Mouse (Mus musculus): Measurements from ENCODE around the gene Ace2.
A peak's percentile ranks its signal among the peaks of the same experiment; 100 is the strongest.

The Ace2 gene

DNA sequence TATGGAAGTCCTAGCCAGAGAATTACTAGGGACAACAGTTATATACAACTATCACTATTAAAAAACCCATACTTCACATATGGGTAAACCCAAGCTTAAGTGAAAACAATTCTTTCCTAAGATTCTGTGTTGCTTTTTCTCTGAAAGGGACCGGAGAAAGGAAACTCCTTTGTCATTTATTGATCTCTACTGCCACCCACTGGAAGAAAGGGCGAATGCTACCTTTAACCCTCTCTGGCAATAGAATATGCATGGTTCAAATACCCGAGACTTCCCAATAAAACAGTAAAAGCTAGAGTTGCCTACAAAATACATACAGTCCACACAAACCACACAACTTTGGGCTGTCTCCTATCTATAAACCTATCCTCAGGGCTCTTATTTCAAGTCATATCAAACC lies 40.6 kb downstream of the Ace2 start:
- peak; percentile 52 for DNase-seq (ENCODE audit: low read depth, low spot score)

DNA sequence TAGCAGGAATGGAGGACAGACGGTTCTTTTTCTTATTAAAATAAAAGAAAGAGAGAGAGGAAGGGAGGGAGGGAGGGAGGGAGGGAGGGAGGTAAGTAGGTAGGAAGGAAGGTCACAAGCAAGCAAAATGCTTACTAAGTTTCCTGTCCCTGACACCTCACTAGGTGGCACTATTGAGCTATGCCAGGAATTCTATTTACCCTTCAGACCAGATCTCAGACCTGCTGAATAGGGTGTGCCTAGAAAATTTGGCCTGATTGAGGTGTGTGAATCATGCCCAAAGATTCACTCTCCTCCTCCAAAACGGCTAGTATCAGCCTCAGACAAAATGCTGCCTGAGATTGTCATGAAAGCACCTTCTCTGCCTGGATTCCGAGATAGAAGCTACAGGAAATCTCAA lies 44.7 kb downstream of the Ace2 start:
- peak; percentile 71 for DNase-seq (ENCODE audit: low read depth, low spot score)

DNA sequence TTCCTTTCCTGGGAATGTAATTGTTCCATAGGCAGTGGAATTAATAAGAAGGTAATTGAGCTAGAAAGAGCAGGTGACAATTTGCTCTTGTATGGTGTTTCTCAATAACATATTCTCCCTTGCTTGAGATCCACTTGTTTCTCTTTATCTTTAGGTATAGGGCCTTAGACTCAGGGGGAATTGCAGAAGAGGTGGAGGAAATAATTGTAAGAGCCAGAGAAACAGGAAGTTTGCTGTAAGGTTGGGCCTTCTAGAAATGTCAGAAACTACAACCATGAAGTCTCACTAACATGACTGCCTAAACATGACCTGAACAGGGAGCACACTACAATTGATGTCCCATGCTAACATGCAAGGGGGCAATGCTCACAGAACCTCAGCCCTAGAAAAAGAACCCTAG lies 50.7 kb downstream of the Ace2 start:
- DNase-seq (ENCODE audit: low read depth, low spot score) = no peak

DNA sequence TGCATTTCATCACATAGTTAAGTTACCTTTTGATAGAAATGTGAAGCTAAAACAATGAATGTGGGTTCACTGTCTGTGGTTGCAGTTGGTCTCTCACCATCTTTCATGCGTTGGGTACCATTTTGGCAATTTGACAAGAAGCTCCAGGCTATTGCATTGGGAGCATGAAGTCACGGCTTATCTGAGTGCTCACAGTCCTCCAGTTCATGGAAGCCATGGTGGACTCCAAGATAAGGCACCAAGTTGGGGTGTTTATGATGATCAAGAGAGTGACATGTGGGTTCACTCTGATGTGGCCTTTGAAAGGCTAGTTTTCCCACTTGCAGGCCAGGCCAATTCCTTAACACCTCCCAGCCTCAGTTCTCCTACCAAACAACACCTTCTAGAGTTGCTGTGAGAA lies 58.5 kb downstream of the Ace2 start:
- no peak for DNase-seq (ENCODE audit: low read depth, low spot score)

DNA sequence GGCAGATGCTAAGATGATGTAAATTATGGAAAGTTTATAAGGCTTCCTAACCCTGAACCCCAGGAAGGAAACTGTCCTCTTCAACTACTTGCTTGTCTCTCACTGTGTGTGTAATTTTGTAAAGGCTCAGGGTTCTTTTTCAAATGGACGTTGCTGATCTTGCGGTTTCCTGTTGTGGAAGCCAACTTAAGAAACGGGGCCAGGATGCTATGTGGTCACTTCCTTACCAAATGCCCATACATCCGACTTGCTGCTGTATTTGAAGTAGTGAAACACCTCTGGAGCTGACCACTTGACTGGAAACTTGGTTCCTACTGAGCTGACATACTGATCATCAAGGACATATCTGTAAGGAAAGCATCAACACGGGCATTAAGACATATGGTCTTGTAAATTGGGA lies 61.4 kb downstream of the Ace2 start:
- DNase-seq (ENCODE audit: low read depth, low spot score) = no peak

DNA sequence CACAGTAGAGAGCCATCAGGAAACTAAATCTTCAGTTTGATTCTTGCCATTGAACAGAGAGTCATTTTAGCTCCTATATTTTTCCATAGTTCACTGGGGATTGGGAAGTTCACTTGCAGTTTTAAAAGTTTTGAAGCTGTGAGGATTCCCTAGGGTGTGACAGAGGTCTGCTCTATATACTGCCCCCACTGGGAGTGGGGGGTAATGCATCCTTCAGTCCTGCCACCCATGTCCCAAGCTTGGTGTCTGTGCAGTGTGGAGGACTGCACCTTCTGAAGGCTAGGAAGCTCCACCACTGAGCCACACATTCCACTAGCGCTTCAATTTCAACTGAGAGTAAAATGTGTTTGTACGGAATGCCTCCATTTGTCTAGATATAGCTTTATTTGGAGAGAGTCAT lies 82.9 kb downstream of the Ace2 start:
- DNase-seq (ENCODE audit: low read depth, low spot score) = no peak

DNA sequence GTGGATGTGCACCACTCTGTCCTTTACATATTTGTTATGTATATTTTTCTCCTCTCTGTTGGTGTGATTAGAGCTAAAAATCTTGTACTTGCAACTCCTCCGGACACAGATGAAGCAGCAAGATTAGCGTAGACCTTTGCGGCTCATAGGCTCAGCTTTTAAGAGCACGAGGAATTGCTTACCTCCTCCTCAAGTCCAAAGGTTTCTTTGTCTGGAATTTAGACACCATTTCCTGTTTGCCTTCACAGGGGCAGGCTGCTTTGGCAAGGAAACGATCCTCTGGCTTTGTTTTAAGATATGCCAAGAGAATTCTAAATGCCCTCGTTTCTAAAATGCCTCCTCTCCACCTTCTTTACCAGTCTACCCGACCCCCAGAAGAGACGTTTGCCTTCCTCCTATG lies 94.2 kb downstream of the Ace2 start:
- no peak for DNase-seq (ENCODE audit: low read depth, low spot score)
